Mouse (Mus musculus): ENCODE results near the gene Taf1a. TPM values are rescaled to one million over a fixed set of nuclear protein-coding genes. Genes with fewer than 3 reads are reported as not detected.
"Not testable (repeated sequence)": the region's sequence is repeated elsewhere in the genome, so short reads cannot be mapped to it uniquely, and the experiment has no call there.

Gene Taf1a
- total RNA-seq (2021): 10 to 100 TPM; 18.9 to 19.9 TPM
- long read RNA-seq, experiment 1, partial matches to known transcripts: 0 of 1 reads
- long read RNA-seq, experiment 1, other reads (novel, unspliced or antisense): 1 of 1 reads
- long read RNA-seq, experiment 2, partial matches to known transcripts: 0 of 1 reads
- long read RNA-seq, experiment 2, other reads (novel, unspliced or antisense): 1 of 1 reads

DNA sequence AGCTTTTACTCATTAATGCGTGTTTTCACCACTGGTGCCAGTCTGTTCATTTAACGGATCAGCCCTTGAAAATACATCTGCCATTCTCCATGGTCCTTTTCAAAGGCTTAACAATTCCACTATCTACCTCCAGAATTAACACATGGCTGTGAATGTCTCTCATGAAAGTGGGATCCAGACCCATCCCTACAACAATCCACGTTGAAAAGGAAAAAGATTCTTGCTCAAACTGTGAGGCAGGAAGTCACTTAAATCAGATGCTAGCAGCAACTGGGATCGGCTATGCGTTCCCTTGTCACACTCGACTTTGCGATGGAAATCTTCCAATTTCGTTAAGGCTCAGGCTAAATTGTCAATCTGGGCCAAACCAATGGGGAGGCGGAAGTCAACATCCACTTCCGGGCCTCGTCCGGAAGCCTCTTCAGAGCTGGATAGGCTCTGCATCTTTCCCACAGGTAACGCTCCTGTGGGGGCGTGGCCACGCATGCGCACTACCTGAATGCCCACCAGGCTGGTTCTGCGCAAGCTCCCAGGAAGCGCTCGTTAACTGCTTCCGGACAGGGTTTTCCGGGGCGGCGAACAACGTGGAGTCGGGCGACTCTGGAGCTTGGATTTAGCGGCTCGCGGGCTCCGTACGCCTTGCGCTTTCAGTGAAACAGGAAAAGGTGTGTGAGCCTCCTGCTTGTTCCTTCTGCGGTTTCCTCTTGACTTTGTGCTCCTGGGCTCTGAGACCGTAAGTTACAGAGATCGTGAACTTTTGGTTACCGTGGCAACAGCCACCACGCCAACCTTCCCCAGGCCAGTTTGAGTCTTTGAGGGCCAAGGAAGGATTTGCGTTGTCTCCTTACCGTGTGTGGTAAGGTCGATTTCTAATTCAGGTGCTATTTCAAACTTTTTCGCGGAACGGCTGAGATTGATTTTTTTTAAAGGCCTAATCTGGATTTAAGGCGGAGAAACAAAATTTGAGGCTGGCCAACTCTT is at the start of gene Taf1a:
Gene Taf1a, plus strand, starts transcription at position 556 of the 981 bp plus-strand sequence.
- intact Hi-C loops (cut with DNase I): loop anchor here (1.0 to 2.0 kb wide), 2 partner anchors 20 to 43 kb away; partner anchors contain the start of gene Mia3
- no peak for TF ChIP-seq CTCF (IDR thresholded peaks at IDR 0.05)
- H3K27ac ChIP-seq: peak within 1 kb of the TSS; percentile 80
- H3K4me3 ChIP-seq: peak within 1 kb of the TSS; percentile 82
- DNase-seq (ENCODE audit: extremely low spot score in 1 of 2, low spot score in 2 of 2): peak; percentile 91 to 92

DNA sequence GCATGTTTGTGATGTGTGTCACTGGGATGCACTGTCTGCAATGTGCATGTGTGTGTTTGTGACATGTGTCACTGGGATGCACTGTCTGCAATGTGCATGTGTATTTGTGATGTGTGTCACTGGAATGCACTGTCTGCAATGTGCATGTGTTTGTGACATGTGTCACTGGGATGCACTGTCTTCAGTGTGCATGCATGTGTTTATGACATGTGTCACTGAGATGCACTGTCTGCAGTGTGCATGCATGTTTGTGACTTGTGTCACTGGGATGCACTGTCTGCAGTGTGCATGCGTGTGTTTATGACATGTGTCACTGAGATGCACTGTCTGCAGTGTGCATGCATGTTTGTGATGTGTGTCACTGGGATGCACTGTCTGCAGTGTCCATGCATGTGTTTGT is 45.9 kb upstream of the Taf1a start:
- H3K27ac ChIP-seq; H3K4me3 ChIP-seq; intact Hi-C loops (cut with DNase I); DNase-seq (ENCODE audit: extremely low spot score in 1 of 2, low spot score in 2 of 2): not testable (repeated sequence)

DNA sequence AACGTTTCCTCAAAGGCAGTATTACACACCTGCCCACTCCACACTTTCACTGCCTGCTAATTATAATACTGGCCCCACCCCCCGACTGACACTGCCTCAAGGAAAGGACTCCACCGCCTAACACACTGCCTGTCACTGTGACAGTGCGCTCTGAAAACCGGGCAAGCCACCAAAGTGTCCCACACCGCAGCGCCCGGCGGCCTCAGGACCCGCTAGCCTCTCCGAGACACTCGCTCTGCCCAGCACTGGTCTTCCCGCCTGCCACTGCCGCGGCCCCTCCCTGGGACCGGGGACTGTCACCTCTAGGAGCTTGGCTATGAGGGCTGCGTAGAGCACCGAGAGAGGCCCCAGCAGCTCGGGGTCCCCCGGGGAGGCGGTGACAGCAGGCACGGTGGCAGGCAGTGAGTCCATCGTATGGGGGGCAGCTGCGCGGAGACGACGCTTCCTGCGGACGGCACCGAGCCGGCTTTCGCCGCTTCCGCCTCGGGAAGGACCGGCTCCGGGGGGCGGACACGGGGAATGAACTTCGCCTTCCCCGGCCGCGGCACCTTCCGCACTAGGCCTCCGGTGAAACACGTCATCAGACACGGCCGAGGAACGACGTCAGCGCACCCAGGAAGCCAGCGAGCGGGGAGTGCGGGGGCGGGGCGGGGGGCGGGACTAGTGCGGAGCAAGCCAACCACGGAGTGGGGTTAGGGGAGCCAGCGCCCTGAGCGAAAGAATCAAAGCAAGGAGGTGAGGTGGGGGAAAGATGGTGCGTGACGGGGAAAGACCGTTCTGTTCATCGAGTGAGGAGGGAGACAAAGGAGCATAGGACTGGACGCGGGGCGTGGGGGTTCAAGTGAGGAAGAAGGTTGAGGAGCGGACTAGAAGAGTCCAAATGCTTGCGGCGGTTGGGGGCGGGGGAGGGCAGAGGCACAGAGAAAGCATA is 43.6 kb upstream of the Taf1a start:
- DNase-seq (ENCODE audit: extremely low spot score in 1 of 2, low spot score in 2 of 2): peak; percentile 87 to 89
- intact Hi-C loops (cut with DNase I): loop anchor here (1.0 to 2.0 kb wide), 2 partner anchors 44 to 48 kb away; partner anchors contain the start of genes Aida and Brox
- peak overlapping the region; percentile 99 for H3K4me3 ChIP-seq
- TF ChIP-seq CTCF (IDR thresholded peaks at IDR 0.05): no peak
- peak overlapping the region; percentile 80 for H3K27ac ChIP-seq

DNA sequence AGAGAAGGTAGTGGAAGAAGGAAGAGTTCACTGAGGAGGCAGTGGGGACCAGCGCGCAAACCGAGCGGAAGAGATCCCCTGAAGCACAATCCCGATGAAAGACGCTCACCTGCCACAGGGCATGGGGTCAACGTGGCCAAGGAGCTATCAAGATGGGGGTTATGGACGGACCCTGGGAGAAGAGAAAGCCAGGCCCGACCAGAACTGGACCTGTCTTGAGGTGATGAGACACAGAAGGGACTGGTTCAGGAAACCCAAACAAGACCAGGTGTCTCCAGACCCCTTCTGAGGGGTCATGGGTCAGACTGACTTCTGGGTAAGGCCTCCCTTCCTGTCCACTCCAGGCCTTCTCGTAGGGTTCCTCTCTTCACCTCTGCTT is 43.0 kb upstream of the Taf1a start:
- no peak for TF ChIP-seq CTCF (IDR thresholded peaks at IDR 0.05)
- Histone ChIP-seq H3K4me3 (peak overlapping the region; percentile 99), H3K27ac (peak overlapping the region; percentile 80)
- DNase-seq (ENCODE audit: extremely low spot score in 1 of 2, low spot score in 2 of 2): no peak
- intact Hi-C loops (cut with DNase I): loop anchor here (1.0 to 2.0 kb wide), 2 partner anchors 43 to 49 kb away; partner anchors contain the start of genes Aida and Brox

GRCm38 (mm10) chr1:183349840-183350239 is 38.9 kb upstream of the Taf1a start:
- intact Hi-C loops (cut with DNase I): loop anchor here (1.0 kb wide), 1 partner anchor 89 kb away; no protein-coding TSS in a partner anchor
- TF ChIP-seq CTCF (IDR thresholded peaks at IDR 0.05): peak; percentile 76
- peak; percentile 32 to 33 for DNase-seq (ENCODE audit: extremely low spot score in 1 of 2, low spot score in 2 of 2)
- Histone ChIP-seq H3K27ac (no peak overlapping the region; the same call in 1 of the 2 replicates), H3K4me3 (no peak overlapping the region)

DNA sequence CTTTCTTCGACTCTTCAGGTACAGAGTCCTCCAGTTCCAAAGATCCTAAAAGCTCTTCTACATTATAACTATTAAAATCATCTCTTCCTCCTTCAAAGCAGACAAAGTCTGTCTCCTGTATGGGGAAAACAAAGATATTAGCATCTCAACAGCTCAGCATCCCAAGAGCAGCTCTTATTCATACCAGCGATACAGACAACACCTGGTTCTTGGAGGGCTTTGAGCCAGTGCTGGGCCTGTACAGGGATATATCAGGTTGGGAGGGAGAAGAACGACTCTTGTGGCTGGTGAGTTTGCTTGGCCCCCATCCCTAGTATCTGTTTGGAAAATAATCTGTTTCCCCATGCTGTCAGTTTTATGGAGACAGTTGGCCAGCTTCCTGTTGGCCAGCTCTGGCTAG is 29.9 kb upstream of the Taf1a start:
- intact Hi-C loops (cut with DNase I): no loop called here
- no peak overlapping the region for H3K4me3 ChIP-seq
- no peak overlapping the region for H3K27ac ChIP-seq
- DNase-seq (ENCODE audit: extremely low spot score in 1 of 2, low spot score in 2 of 2): no peak
- no peak for TF ChIP-seq CTCF (IDR thresholded peaks at IDR 0.05)

DNA sequence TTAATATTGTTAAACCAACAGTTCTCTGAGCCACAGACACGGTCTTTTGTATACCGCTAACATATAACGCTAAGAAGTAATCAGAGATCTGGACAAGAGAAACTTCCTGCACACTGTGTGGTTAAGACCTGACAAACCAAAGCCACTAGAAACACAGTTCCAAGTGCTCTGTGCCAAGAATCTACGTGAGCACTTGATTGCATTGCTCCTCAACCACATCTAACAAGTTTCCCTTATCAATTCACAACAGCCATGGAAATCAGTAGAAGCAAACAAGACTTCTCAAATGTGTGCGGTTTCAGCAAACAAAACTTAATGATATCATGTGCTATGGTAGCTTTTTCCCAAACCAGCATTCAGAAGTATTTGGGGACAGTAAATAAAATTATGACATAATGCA is 26.5 kb upstream of the Taf1a start:
- intact Hi-C loops (cut with DNase I): loop anchor here (5.0 kb wide), 1 partner anchor 35 kb away; no protein-coding TSS in a partner anchor
- H3K4me3 ChIP-seq: no peak overlapping the region
- no peak for DNase-seq (ENCODE audit: extremely low spot score in 1 of 2, low spot score in 2 of 2)
- H3K27ac ChIP-seq: no peak overlapping the region
- no peak for TF ChIP-seq CTCF (IDR thresholded peaks at IDR 0.05)

- DNase-seq (ENCODE audit: extremely low spot score in 1 of 2, low spot score in 2 of 2): no peak
- intact Hi-C loops (cut with DNase I): loop anchor here (5.0 kb wide), 1 partner anchor 34 kb away; no protein-coding TSS in a partner anchor
- TF ChIP-seq CTCF (IDR thresholded peaks at IDR 0.05): no peak
- no peak overlapping the region for H3K27ac ChIP-seq
- no peak overlapping the region for H3K4me3 ChIP-seq
These were observed 25.8 kb upstream of the Taf1a start for GRCm38 (mm10) chr1:183362729-183363576.

- intact Hi-C loops (cut with DNase I): loop anchor here (5.0 kb wide), 1 partner anchor 34 kb away; no protein-coding TSS in a partner anchor
- DNase-seq (ENCODE audit: extremely low spot score in 1 of 2, low spot score in 2 of 2): no peak
- TF ChIP-seq CTCF (IDR thresholded peaks at IDR 0.05): no peak
- Histone ChIP-seq H3K4me3 (no peak overlapping the region), H3K27ac (no peak overlapping the region)
These were observed 25.3 kb upstream of the Taf1a start for GRCm38 (mm10) chr1:183363577-183363867.

- intact Hi-C loops (cut with DNase I): no loop called here
These were observed 22.4 kb upstream of the Taf1a start for GRCm38 (mm10) chr1:183366361-183366760.

More at GRCm38 (mm10) chr1:183366361-183366760, 22.4 kb upstream of the Taf1a start:
- no peak for DNase-seq (ENCODE audit: extremely low spot score in 1 of 2, low spot score in 2 of 2)
- Histone ChIP-seq H3K4me3 (no peak overlapping the region), H3K27ac (no peak overlapping the region)
- no peak for TF ChIP-seq CTCF (IDR thresholded peaks at IDR 0.05)

All from left cerebral cortex, adult 2 months (tissue).